Mouse (Mus musculus) myocyte (in vitro differentiated cells): ENCODE data around the gene Plod1.

Source experiments
- E2F4 ChIP-seq: IDR thresholded peaks from one replicate; pipeline ENCODE4 v1.6.1; 2011; ENCODE audit warnings: mild to moderate bottlenecking, control low read depth, moderate library complexity; ENCODE audit not compliant: insufficient read depth
- POLR2A ChIP-seq: IDR thresholded peaks from one replicate; pipeline ENCODE4 v1.6.1; 2011; ENCODE audit warnings: low read depth, mild to moderate bottlenecking, control low read depth, moderate library complexity; ENCODE audit not compliant: insufficient read length
- POLR2AphosphoS2 ChIP-seq: IDR thresholded peaks from one replicate; pipeline ENCODE4 v1.6.1; 2011; ENCODE audit warnings: low read depth, control low read depth; ENCODE audit not compliant: insufficient read length

DNA sequence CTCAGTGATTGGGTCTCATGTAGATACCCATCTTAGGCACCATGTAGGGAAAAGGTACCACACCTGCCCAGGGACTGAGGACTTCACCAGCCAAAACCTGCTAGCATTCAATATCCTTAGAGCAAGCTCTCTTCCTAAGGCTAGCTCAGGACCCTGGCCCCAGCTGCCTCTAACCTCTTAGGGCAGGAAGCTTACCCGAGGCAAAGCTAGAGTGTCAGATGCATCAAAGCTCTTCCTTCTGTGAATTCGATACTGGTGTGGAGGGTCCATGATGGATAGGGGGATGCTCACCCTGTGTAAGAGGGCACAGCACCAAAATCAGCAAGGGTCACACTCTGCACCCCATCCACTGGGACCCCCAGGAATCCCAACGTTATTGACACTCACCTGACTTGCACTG lies 74.5 kb downstream of the Plod1 start:
- TF ChIP-seq POLR2A: no peak
- no peak for TF ChIP-seq POLR2AphosphoS2
- TF ChIP-seq E2F4: no peak
